Mouse (Mus musculus) regulatory T cell (primary cell): ENCODE measurements around the gene Lrrc8d.
"Not testable (repeated sequence)": the region's sequence is repeated elsewhere in the genome, so short reads cannot be mapped to it uniquely, and the experiment has no call there.

Experiments
- in situ Hi-C: fragments of 300-600 bp; cut with MboI, MseI; formaldehyde crosslinking; loops from one replicate; pipeline ENCODE4 v1.15.1; 2025; ENCODE audit warnings: high pct_unique_total_duplicates

Lrrc8d gene

DNA sequence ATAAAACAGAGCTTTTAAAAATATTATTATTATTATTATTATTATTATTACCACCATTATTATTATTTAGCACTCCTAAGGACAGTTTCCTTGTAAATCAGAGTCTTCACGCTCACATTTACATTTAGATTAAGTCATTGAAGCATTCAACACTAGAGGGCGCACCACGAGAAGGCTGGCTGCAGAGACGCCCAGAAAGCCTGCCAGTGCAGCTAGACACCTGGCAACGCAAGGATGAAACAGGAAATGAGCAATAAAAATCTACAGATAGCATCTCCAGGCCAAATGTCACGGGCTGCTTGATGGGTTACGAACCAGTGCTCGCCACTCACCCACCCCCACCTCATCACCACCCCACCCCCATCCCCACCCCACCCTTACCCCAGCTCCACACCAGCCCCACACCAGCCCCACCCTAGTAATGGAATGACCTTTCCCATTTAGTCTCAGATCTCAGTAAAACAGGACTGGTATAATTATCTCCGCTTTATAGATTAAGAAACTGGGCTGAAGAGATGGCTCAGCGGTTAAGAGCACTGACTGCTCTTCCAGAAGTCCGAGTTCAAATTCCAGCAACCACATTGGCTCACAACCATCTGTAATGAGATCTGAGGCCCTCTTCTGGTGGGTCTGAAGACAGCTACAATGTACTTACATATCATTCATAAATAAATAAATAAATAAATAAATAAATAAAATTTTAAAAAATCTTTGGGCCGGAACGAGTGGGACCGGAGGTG lies 14.7 kb upstream of the Lrrc8d start:
- in situ Hi-C loops: no loop called here

GRCm38 (mm10) chr5:105685780-105686305 lies 13.9 kb upstream of the Lrrc8d start:
- in situ Hi-C loops: not testable (repeated sequence)

GRCm38 (mm10) chr5:105686331-105686995 lies 13.3 kb upstream of the Lrrc8d start:
- in situ Hi-C loops: no loop called here

GRCm38 (mm10) chr5:105690502-105691454 lies 9.0 kb upstream of the Lrrc8d start:
- in situ Hi-C loops: loop anchor here (5.0 kb wide), 2 partner anchors 42 to 177 kb away; no protein-coding TSS in a partner anchor

DNA sequence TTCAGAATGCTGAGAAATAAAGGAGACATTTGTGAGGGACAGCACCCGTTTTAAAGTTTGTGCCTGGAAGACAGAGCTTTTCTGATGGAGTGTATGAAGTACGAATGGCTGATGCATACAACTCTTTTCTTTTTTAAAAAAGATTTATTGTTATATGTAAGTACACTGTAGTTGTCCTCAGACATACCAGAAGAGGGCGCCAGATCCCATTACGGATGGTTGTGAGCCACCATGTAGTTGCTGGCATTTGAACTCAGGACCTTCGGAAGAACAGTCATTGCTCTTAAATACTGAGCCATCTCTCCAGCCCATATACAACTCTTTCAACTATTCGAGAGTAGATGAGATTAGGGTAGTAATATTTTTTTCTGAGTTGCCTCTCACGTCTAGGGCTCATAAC lies 8.1 kb upstream of the Lrrc8d start:
- in situ Hi-C loops: loop anchor here (5.0 kb wide), 2 partner anchors 41 to 176 kb away; no protein-coding TSS in a partner anchor

GRCm38 (mm10) chr5:105694339-105694930 lies 5.3 kb upstream of the Lrrc8d start:
- in situ Hi-C loops: loop anchor here (5.0 kb wide), 2 partner anchors 38 to 173 kb away; no protein-coding TSS in a partner anchor

DNA sequence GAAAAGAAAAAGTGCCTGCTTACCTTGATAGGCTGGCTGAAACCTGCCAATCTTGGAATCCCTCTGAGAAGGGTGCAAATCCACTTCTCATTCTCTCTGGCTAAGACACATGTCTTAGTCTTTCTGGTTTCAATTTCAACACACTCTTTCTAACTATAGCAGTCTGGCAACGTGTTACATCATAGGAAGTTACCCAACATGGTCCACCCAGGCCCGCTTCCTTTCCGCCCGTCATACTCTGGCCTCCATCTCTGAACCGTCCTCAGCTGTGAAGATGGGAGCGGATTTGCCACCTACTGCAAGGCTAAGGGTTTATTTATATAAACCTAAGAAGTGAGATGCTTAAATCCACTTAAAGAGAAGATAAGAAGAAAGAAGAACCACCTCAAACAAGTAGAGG lies 3.7 kb upstream of the Lrrc8d start:
- in situ Hi-C loops: loop anchor here (5.0 kb wide), 1 partner anchor 101 kb away; no protein-coding TSS in a partner anchor

- in situ Hi-C loops: loop anchor here (5.0 kb wide), 1 partner anchor 99 kb away; no protein-coding TSS in a partner anchor
These were observed 1.9 kb upstream of the Lrrc8d start for GRCm38 (mm10) chr5:105697886-105698285.

DNA sequence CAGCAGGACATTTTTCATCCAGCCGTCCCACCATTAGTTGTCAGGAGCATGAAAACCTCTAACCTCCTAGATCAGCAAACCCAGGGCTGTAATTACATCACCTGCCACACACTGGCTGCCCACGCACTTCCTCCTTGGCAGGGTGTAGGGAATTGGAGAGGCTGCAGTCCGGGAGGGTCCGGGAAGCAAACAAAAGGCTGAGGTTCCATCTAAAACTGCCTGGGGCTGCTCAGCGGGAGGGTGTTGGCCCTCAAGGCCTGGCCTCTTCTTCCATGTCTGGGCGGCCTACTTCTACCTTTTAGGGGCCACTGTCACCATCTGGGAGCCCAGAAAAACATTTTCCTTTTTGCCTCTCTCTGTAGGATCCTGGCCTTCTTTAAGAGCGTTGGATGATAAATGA lies 1.1 kb upstream of the Lrrc8d start:
- in situ Hi-C loops: loop anchor here (5.0 kb wide), 1 partner anchor 99 kb away; no protein-coding TSS in a partner anchor

DNA sequence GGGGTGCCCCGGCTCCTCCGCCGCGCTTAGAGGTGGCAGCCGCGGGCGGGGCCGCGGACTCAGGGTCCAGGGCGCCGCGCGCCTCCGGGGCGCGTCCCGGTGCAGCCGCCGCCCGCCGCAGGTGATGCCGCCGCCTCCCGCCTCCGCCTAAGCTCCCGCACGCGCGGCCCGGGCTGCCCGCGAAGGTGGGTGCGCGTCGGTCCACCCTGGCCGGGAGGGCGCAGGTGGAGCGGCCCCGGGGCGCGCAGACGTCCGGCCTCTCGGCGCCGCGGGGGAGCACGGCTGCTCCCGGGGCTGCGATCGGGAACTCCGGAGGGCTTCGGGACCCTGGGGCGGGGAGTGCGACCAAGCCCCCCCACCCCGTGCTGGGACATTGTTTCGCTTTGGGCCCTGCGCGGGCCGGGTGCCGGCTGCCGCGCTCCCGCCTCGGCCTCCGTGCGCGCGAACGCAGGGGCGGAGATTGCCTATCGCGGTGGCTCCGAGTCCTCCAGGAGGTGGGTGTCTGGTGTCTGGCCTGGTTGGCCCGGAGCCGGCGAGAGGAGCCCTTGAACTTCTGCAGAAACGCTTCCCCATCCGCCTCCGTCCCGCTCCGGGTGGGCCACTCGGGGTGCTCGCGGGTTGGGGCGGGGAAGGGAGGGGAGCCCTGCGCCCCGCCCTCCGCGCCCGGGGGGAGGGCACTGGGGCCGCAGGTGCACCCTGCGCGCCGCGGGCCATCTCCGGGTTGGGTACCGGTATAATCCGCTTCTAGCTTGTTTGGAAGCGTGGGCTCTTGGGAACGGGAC lies 492 bp downstream of the Lrrc8d start:
- in situ Hi-C loops: no loop called here

GRCm38 (mm10) chr5:105701326-105701725 lies 1.6 kb downstream of the Lrrc8d start:
- in situ Hi-C loops: no loop called here

GRCm38 (mm10) chr5:105701844-105702243 lies 2.1 kb downstream of the Lrrc8d start:
- in situ Hi-C loops: no loop called here

DNA sequence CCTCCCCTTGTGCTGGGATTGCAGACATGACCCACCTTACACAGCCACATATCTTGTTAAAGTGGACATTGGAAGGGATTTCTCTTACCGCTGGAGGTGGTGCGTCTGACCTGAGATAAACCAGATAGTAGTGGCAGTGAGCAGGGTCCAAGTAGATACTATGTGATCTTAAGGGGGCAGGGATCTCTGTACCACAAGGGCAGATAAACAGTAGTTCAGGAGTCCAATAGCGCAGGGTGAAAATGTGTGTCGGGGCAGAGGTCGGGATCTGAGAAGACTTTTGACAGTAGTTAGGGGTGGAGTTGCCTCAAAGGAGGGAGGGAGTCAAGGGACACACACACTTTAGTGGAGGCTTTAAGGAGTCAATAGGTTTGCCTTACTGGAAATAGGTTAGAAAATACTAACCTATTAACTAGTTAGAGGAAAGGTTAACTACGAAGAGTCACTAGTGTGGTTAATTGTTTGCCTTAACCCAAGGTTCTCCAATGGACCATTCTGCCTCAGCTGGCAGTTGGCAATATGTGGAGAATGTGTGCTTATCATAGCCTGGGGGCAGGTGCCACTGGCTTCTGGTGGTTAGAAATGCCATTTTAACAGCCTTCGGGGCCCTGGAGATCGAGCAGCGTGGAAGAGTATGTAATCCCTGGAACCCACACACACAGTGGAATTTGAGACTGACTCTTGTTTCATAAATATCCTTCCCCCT lies 3.0 kb downstream of the Lrrc8d start:
- in situ Hi-C loops: no loop called here

- in situ Hi-C loops: no loop called here
These were observed 3.5 kb downstream of the Lrrc8d start for GRCm38 (mm10) chr5:105703286-105703655.

- in situ Hi-C loops: no loop called here
These were observed 4.8 kb downstream of the Lrrc8d start for GRCm38 (mm10) chr5:105704573-105704972.

DNA sequence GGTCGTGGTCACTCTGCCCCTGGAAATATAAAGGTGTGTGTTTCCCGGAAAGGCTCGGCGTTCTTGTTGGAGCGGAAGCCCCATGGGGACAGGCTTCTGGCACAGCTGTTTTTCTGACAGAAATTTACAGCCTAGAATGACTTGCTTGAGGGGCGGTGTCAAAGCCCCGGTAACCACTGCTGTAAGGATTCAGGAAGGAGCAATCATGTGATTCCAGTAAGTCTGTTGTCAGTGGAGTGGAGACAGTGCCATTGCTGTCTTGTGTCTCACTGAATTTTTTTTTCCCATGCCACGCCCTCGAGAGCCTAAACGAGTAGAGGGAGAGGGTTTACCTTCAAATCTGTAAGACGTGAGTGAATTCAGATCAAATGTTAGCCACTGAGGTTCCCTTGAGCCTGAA lies 6.9 kb downstream of the Lrrc8d start:
- in situ Hi-C loops: no loop called here

GRCm38 (mm10) chr5:105708276-105708675 lies 8.5 kb downstream of the Lrrc8d start:
- in situ Hi-C loops: no loop called here

DNA sequence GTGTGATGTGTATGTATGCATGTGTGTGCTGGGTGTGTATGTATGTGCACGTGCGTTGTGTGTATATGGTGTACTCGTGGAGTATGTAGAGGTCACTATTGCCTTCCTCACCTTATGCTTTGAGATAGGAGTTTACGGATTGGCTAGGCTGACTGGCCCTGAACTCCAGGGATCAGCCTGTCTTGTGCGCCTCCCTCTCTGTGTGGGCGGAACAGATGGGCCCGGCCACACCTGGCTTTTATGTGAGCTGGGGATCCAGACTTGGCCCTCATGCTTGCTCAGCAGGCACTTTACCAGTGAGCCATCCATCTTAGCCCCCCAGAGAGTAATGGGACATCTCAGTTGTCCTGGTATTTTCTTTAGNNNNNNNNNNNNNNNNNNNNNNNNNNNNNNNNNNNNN lies 10.7 kb downstream of the Lrrc8d start:
- in situ Hi-C loops: no loop called here

DNA sequence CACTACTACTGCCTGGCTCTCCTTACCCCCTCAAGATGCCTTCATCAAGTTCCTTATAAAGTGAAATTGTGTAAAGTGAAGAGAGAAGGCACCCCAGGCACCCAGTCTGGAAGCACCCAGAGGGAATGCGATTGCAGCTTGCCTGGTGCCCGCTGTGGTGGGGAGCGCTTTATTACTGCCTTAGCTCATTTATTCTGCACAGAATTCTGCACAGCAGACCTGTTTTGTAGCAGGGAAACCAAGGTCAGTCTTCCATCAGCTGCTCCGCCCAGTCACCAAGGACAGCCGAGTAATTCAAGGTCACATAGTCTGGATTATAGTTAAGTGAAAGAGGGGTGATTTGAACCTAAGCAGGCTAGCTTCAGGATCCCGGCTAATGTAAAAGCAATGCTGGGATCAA lies 14.7 kb downstream of the Lrrc8d start:
- in situ Hi-C loops: no loop called here

GRCm38 (mm10) chr5:105715095-105715494 lies 15.3 kb downstream of the Lrrc8d start:
- in situ Hi-C loops: no loop called here
